Mouse (Mus musculus) liver, postnatal 0 days (tissue): Measurements from ENCODE around the gene Xpnpep1.

Experiments
- CTCF ChIP-seq: sonication (generic); IDR thresholded peaks from 2 replicates; pipeline ENCODE4 v1.5.1; 2016; ENCODE audit warnings: antibody characterized with exemption, low read depth
- EP300 ChIP-seq: IDR thresholded peaks from 2 replicates; pipeline ENCODE4 v1.6.1; 2016; ENCODE audit warnings: antibody characterized with exemption, low read depth, mild to moderate bottlenecking

DNA sequence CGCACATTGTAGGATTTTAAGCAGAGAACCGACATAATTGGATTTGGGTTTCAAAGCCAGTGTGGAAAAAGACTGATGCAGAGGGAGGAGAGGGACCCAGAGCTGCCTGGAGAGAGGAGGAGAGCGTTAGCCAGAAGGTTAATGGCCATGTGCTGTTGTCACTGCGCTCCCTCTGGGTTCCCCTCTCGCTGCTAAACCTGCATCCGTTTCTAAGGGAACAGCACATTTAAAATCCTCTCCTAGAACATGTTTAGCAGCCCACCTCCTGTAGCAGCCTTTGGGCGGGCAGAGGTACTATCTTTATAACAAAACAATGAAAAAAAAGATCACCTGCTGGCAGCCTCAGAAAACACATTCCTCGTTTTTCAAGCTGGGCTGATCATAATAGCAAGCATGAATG is 73.7 kb downstream of the Xpnpep1 start:
- TF ChIP-seq EP300 (no peak), CTCF (no peak)
